In genomic region chr17:79020208-79020983, GRCm38 (mm10) we compare ENCODE assay signal across 8 mouse cellular contexts. TPM values are rescaled to one million over a fixed set of nuclear protein-coding genes. Genes with fewer than 3 reads are reported as not detected.
A peak's percentile ranks its signal among the peaks of the same experiment; 100 is the strongest.
DNase-seq lines count a peak whose midpoint lies in the region; ATAC-seq lines count a peak whose summit lies in the region.

Prkd3 (minus strand) TSS chr17:79020816.

- H3K9ac ChIP-seq in heart, embryonic 13.5 days = peak within 1 kb of the TSS; percentile 94
- peak within 1 kb of the TSS; percentile 97 for H3K9ac ChIP-seq in kidney, embryonic 16.5 days (replicated peaks; ENCODE audit: low read length)
- H3K9ac ChIP-seq in liver, embryonic 11.5 days (ENCODE audit: low read depth, low read length) = peak within 1 kb of the TSS; percentile 88

- H3K27me3 ChIP-seq in forebrain, embryonic 10.5 days (ENCODE audit: poor library complexity, severe bottlenecking) = peaks cover 19% of the 10 kb centered on the region
- H3K27me3 ChIP-seq in heart, embryonic 13.5 days (replicated peaks) = no peaks in the 10 kb centered on the region
- H3K27me3 ChIP-seq in kidney, embryonic 16.5 days (ENCODE audit: insufficient read depth, low read length) = no peaks in the 10 kb centered on the region
- H3K27me3 ChIP-seq in liver, embryonic 11.5 days (replicated peaks; ENCODE audit: control insufficient read depth, insufficient read depth, low read length) = no peaks in the 10 kb centered on the region
- no peaks in the 10 kb centered on the region for H3K27me3 ChIP-seq in splenic B cell, adult 2 months (ENCODE audit: control insufficient read depth, insufficient read depth, low read length, poor library complexity, severe bottlenecking)

- H3K4me2 ChIP-seq in heart, embryonic 13.5 days = peak within 1 kb of the TSS; percentile 91
- H3K4me2 ChIP-seq in kidney, embryonic 16.5 days (replicated peaks; ENCODE audit: low read depth, low read length) = peak within 1 kb of the TSS; percentile 83
- H3K4me2 ChIP-seq in liver, embryonic 11.5 days = peak within 1 kb of the TSS; percentile 88

- ATAC-seq in heart, embryonic 13.5 days (ENCODE audit: extremely low read depth, insufficient number of reproducible peaks, low FRiP score, low TSS enrichment) = peak; percentile 85; the same call in 1 of the 2 replicates
- ATAC-seq in kidney, embryonic 16.5 days (ENCODE audit: low FRiP score, low TSS enrichment) = peak; percentile 92
- peak; percentile 90 for ATAC-seq in liver, embryonic 11.5 days (replicated peaks; ENCODE audit: low FRiP score)
- ATAC-seq in monocyte, adult 5-6 weeks (replicated peaks; ENCODE audit: insufficient number of reproducible peaks, low FRiP score, low TSS enrichment, poor library complexity, severe bottlenecking) = no peak

- under 1% methylated on average over 84 of the region's 113 CpGs for WGBS in forebrain, embryonic 10.5 days
- under 1% methylated on average over 101 of the region's 113 CpGs for WGBS in heart, embryonic 13.5 days
- WGBS in kidney, embryonic 16.5 days = under 1% methylated on average over 74 of the region's 113 CpGs
- WGBS in liver, embryonic 11.5 days = under 1% methylated on average over 84 of the region's 113 CpGs

- peak within 1 kb of the TSS; percentile 87 for H3K4me3 ChIP-seq in forebrain, embryonic 10.5 days
- peak within 1 kb of the TSS; percentile 80 for H3K4me3 ChIP-seq in heart, embryonic 13.5 days
- H3K4me3 ChIP-seq in kidney, embryonic 16.5 days (ENCODE audit: low read length) = peak within 1 kb of the TSS; percentile 90
- peak within 1 kb of the TSS; percentile 83 for H3K4me3 ChIP-seq in liver, embryonic 11.5 days (ENCODE audit: low read depth, low read length)

- no peaks in the 10 kb centered on the region; the same call in 1 of the 2 replicates for H3K36me3 ChIP-seq in forebrain, embryonic 10.5 days (replicated peaks)
- no peaks in the 10 kb centered on the region for H3K36me3 ChIP-seq in heart, embryonic 13.5 days
- no peaks in the 10 kb centered on the region for H3K36me3 ChIP-seq in kidney, embryonic 16.5 days (ENCODE audit: insufficient read depth, low read length)
- H3K36me3 ChIP-seq in liver, embryonic 11.5 days (ENCODE audit: control insufficient read depth, insufficient read depth, low read length) = no peaks in the 10 kb centered on the region
- H3K36me3 ChIP-seq in splenic B cell, adult 2 months (ENCODE audit: control insufficient read depth, insufficient read depth, low read length, poor library complexity, severe bottlenecking) = no peaks in the 10 kb centered on the region

- peak; percentile 38 for DNase-seq in 3T3-L1 (ENCODE audit: low read depth, low spot score)
- peak; percentile 74 for DNase-seq in adrenal gland, postnatal 25 days
- DNase-seq in forebrain, embryonic 10.5 days (ENCODE audit: extremely low spot score, low spot score) = peak; percentile 77
- peak; percentile 78 for DNase-seq in liver, embryonic 11.5 days (ENCODE audit: low spot score)
- DNase-seq in splenic B cell, adult 2 months (ENCODE audit: low read depth, low spot score) = peak; percentile 60

- H3K27ac ChIP-seq in forebrain, embryonic 10.5 days = peak within 1 kb of the TSS; percentile 97
- H3K27ac ChIP-seq in heart, embryonic 13.5 days (replicated peaks) = peak within 1 kb of the TSS; percentile 93
- peak within 1 kb of the TSS; percentile 89 for H3K27ac ChIP-seq in kidney, embryonic 16.5 days (ENCODE audit: low read length)
- peak within 1 kb of the TSS; percentile 88 for H3K27ac ChIP-seq in liver, embryonic 11.5 days (ENCODE audit: low read depth, low read length)

- H3K4me1 ChIP-seq in forebrain, embryonic 10.5 days = peaks cover 33% of the 10 kb centered on the region
- peaks cover 42% of the 10 kb centered on the region for H3K4me1 ChIP-seq in heart, embryonic 13.5 days
- H3K4me1 ChIP-seq in kidney, embryonic 16.5 days (ENCODE audit: insufficient read depth, low read length) = peaks cover 38% of the 10 kb centered on the region
- peaks cover 20% of the 10 kb centered on the region for H3K4me1 ChIP-seq in liver, embryonic 11.5 days (replicated peaks; ENCODE audit: control insufficient read depth, insufficient read depth, low read length)

- no peaks in the 10 kb centered on the region for H3K9me3 ChIP-seq in forebrain, embryonic 10.5 days
- H3K9me3 ChIP-seq in heart, embryonic 13.5 days = no peaks in the 10 kb centered on the region
- H3K9me3 ChIP-seq in kidney, embryonic 16.5 days (ENCODE audit: low read length) = no peaks in the 10 kb centered on the region
- H3K9me3 ChIP-seq in liver, embryonic 11.5 days (ENCODE audit: control insufficient read depth, low read length) = no peaks in the 10 kb centered on the region

RNA-seq across cellular contexts. Expression of gene Prkd3, which starts in this region (rescaled TPM):
- 32.9 and 40.0 TPM in 2 replicates for total RNA-seq in adrenal gland, postnatal 25 days (2021)
- polyA plus RNA-seq in forebrain, embryonic 10.5 days (2016; fragmentation: Nextera tagmentation; extraction: Ambion mirVana) = 47.8 and 50.5 TPM in 2 replicates
- 23.9 and 24.8 TPM in 2 replicates for polyA plus RNA-seq in heart, embryonic 13.5 days (2015; fragmentation: Nextera tagmentation; extraction: Ambion mirVana)
- 41.4 and 43.4 TPM in 2 replicates for polyA plus RNA-seq in kidney, embryonic 16.5 days (2015; fragmentation: Nextera tagmentation; extraction: Ambion mirVana)
- 21.8 and 24.8 TPM in 2 replicates for polyA plus RNA-seq in liver, embryonic 11.5 days (2014; fragmentation: Nextera tagmentation; extraction: Ambion mirVana)
- 85.4 to 117 TPM (median 96.5 TPM) in 3 replicates for total RNA-seq in monocyte, adult 5-6 weeks (2017)
